Mouse (Mus musculus): ENCODE data around the gene Zdhhc3.
A peak's percentile ranks its signal among the peaks of the same experiment; 100 is the strongest.

The Zdhhc3 gene

DNA sequence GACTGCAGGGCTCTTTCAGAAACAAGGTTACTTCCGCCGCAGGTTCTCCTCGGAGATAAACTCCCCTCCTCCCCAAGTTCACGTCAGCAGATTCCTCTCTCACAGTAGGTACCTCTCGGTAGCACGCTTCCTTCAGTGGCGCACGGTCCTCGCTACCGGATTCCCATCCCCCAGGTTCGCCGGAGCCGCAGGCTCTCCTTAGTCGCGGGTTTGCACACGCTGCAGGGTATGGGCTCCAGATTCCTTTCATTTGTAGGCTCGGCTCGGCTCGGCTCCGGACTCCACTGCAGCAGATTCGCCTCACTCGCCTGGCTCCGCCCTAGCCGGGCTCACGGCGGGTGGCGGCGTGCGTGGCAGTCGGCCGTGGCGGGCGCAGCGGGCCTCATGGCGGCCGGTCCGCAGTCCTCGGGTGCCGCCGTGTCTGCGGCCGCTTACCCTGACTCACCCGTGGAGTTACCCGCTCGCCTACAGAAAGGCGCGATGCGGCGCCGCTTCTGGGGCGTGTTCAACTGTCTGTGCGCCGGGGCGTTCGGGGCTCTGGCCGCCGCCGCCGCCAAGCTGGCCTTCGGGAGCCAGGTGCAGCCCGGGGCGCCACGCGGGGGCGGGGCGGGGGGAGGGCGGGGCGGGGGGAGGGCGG lies 91.9 kb downstream of the Zdhhc3 start, which contains the start of gene Tmem42:
Gene Tmem42, plus strand, starts transcription at position 332 of the 637 bp plus-strand sequence.
- peak; percentile 88 to 92 for DNase-seq (ENCODE audit: low spot score in 2 of 2)

Measured in right cerebral cortex, postnatal 10 days (tissue).